Mouse (Mus musculus) left cerebral cortex, postnatal 4 days (tissue): Measurements from ENCODE around the gene Fgf13. TPM values are rescaled to one million over a fixed set of nuclear protein-coding genes. Genes with fewer than 3 reads are reported as not detected.

ENCODE experiments used
- DNase-seq: peaks from one replicate; pipeline ENCODE4 v3.0.0-alpha.2; 2022
- intact Hi-C: fragments of 180-260 bp; cut with DNase I; formaldehyde crosslinking; loops from one replicate; pipeline ENCODE4 v1.15.1; 2025
- total RNA-seq, 2 experiments: library from RNA; stranded (reverse); gene quantifications; 2 replicates each; pipeline ENCODE4 v1.2.3; 2021

The Fgf13 gene
- total RNA-seq, 2 experiments from 2014 or later, result 243 to 266 TPM

- no peak for DNase-seq
- intact Hi-C loops, result no loop called here
Measured at GRCm38 (mm10) chrX:59201146-59201545, 366.7 kb downstream of the Fgf13 start.

DNA sequence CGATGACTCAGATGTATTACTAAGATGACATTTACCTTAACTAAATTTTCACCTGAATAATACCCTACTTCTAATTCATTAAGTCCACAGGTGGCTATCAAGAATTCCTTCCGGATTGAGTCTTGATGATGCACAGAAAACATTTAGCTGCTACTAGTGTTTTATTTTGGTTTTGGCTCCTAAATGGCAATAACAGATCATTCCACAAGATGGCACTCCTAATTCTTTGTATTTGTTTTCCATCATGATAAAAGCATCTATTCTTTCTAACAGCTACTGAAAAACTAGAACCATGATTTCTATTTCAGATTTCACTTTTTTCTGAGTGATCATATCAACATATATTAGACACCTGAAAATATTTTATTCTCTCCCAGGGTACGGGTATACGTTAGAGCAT is 373.7 kb downstream of the Fgf13 start:
- no peak for DNase-seq
- intact Hi-C loops, result loop anchor here (5.0 to 10.0 kb wide), 2 partner anchors 373 to 1851 kb away; partner anchors contain the start of gene Fgf13

DNA sequence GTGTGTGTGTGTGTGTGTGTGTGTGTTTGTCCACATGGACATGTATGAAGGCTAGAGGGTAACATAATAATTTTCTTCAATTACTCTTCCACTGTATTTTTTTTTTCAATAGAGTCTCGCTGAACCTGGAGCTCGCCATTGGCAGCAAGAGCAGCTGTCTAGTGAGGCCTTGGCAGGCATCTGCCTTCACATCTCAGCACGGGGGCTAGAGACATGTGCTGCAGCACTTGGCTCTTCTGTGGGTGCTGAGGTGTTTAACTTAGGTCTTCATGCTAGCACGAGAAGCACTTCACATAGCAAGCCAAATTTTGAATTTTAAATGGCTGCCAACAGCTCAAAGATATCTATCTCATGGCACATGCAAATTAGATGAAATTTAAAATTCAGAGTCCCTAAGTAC is 380.9 kb downstream of the Fgf13 start:
- DNase-seq, result peak; percentile 24
- intact Hi-C loops, result loop anchor here (10.0 kb wide), 1 partner anchor 838 kb away; no protein-coding TSS in a partner anchor

- DNase-seq, result no peak
- intact Hi-C loops, result loop anchor here (10.0 kb wide), 1 partner anchor 842 kb away; no protein-coding TSS in a partner anchor
Measured at GRCm38 (mm10) chrX:59182323-59182722, 385.5 kb downstream of the Fgf13 start.

GRCm38 (mm10) chrX:59179627-59180026 is 388.2 kb downstream of the Fgf13 start:
- intact Hi-C loops, result loop anchor here (5.0 to 10.0 kb wide), 2 partner anchors 845 to 1223 kb away; no protein-coding TSS in a partner anchor
- DNase-seq, result no peak

DNA sequence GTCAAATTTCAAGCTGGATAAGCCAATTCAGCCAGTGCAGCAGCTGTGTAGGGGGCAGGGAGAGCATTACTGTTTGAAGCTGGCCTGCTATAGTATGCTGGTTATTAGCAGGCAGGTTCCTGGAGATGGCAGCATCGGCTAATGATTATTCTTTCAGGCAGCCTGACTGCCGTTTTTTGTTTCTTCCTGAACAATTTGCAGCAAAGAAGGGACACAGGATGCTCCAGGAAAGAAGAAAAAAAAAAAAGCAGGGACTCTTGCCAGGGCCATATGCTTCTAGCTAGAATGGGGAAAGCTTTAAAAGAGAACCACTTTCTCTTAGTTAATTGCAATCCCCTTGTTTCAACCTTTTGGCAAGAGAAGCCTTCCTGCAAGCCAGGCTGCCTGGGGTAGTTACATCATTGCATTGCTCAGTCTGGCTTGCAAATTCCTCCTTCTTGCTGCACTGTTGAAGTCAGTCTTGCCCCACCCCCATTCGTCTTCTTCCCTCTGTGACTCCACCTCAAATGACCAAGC is 388.7 kb downstream of the Fgf13 start:
- intact Hi-C loops, result loop anchor here (5.0 kb wide), 1 partner anchor 1223 kb away; no protein-coding TSS in a partner anchor
- peak; percentile 60 for DNase-seq

DNA sequence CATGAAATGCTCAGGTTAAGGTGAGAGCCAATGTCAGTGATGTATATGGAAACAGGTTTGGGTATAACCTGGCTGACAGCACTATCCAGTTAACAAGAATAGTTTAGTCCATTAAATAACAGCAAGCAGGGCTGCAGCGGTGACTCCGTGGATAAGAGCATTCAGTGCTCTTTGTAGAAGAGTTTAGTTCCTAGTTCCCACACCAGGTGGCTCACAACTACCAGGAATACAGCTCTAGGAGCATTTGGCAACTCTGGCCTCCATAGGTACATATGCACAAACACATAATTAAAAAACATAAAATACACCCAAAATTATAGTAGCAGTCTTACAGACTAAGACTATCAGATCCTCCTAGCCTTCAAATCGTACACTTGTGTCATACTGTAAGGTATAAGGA is 390.2 kb downstream of the Fgf13 start:
- no peak for DNase-seq
- intact Hi-C loops, result loop anchor here (5.0 kb wide), 1 partner anchor 1225 kb away; no protein-coding TSS in a partner anchor

DNA sequence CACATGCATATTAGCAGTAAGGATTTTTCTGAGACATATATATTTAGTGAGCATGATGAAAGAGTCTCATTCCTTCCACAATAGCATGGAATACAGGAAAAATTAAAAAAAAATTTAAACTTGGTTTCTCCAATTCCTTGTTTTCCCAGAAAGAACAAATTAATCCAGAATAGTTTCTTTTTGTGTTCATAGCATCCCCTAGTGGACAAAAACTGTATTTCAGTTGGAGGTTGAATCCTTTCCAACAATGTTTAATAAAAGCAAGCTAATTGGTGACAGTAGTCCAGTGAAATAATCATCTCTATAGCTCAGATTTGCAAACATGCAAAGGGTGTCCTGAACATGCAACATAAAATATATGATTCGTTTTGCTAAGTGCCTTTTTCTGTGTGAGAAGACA is 395.7 kb downstream of the Fgf13 start:
- intact Hi-C loops, result loop anchor here (2.0 kb wide), 1 partner anchor 551 kb away; no protein-coding TSS in a partner anchor
- DNase-seq, result no peak

DNA sequence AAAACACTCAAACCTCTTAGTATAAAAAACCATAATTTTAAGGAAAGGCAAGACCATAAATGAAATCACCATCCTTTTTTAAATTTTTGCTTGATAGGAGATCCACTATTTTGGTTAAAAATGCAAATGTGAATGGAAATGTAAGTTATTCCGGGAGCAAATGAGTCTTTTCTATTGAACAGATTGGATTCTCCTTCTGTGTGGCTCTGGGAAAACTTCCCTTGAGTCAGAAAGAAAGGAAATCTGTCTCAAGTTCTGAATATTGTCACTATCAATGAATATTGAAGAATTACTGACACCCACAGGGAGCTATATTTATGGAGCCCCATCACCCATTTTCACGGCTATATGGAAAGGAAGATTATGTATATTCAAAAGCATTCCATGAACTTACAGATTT is 401.1 kb downstream of the Fgf13 start:
- intact Hi-C loops, result no loop called here
- no peak for DNase-seq

- intact Hi-C loops, result no loop called here
- DNase-seq, result no peak
Measured at GRCm38 (mm10) chrX:59141947-59142346, 425.9 kb downstream of the Fgf13 start.

DNA sequence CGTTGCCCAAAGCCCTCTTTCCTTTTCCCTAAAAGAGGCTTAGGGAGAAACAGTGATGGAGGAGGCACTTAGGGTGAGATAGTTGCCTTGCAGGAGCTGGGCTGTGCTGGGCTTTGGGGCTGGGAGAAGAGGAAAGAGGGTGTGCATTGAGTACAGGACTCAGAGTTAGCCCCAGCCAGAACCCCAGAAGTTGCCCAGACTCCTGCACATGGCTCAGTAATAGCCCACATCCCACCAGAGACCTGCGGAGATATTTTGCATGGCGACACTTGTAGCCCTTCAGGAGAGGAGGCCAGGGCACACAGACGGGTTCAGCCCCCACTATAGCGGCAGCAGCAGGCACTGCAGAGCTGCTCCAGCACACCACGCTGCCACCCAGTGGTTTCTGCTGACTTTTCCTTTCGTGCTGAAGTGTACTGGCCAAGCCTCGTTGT is 432.9 kb downstream of the Fgf13 start:
- intact Hi-C loops, result loop anchor here (2.0 kb wide), 1 partner anchor 514 kb away; no protein-coding TSS in a partner anchor
- DNase-seq, result peak; percentile 56

DNA sequence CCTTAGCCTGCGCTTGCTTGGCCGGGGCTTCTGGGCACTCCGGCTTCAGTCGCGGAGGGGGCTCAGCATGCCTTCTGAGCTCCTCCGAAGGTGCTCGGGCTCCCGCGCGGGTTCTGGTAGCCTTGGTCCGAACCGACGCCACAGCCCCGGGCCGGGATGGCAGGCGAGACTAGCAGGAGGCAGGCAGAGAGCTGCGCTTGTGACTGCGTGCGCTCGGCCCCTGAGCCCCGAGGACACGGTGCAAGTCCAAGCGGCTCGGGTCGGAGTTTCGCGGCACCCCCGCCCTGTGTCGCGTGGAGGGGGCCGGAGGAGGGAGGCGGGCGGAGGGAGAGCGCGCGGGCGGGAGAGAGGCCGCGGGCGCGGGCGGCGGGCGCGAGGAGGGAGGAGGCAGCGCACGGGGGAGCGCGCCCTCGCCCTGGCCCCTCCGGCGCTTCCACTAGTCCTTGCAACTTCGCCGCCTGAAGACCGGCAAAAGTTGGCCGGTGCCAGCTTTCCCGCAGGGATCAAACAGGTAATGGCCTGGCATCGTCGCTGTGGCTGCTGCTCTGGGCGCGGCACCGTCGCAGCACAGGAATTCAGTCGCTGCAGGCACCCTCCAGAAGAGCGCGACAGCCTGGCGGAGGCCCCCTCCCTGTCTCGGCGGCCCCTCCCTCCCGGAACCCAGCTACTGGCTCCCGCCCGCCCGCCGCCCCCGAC is 433.6 kb downstream of the Fgf13 start:
- peak; percentile 13 for DNase-seq
- intact Hi-C loops, result loop anchor here (2.0 kb wide), 1 partner anchor 514 kb away; no protein-coding TSS in a partner anchor

- intact Hi-C loops, result loop anchor here (2.0 kb wide), 1 partner anchor 513 kb away; no protein-coding TSS in a partner anchor
- peak; percentile 10 for DNase-seq
Measured at GRCm38 (mm10) chrX:59133834-59134165, 434.1 kb downstream of the Fgf13 start.

DNA sequence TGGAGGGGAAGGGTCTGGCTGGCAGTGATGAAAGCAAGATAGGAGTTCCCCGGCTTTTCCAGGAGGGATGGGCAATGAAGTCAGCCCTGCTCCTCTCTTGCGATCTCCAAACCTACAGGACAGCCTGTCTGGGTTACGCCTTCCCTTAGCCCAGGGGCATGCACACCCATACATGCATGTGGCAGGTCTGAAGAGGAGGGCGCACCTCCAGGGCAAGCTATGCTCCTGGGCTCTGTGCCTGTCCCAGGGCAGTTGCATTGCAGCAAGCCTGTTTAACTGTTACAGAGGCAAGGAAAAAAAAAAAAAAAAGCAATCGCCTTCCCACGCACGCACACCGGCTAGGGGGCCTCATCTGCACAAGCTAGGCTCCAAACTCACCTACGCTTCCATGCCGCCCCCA is 434.5 kb downstream of the Fgf13 start:
- peak; percentile 1 for DNase-seq
- intact Hi-C loops, result no loop called here

GRCm38 (mm10) chrX:59126637-59127036 is 441.2 kb downstream of the Fgf13 start:
- no peak for DNase-seq
- intact Hi-C loops, result no loop called here

DNA sequence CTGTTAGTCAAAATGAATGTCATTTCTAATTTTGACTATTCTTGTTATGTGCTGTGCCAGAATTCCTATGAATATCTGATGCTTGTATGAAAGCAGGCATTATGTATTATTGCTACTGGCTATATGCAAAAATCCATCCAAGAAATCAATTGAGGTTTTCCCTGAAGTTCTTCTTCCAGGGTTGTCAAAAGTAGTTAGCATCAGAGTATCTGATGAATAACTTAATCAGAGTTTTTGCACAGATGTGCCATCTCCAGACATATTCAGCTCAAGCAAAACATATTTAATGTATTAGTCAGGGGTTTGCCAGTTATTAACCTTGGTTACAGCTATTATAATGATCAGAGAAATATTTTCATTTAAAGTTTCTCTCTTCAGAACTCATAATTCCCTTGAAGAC is 454.7 kb downstream of the Fgf13 start:
- intact Hi-C loops, result no loop called here
- no peak for DNase-seq

- DNase-seq, result no peak
- intact Hi-C loops, result no loop called here
Measured at GRCm38 (mm10) chrX:59085928-59086327, 481.9 kb downstream of the Fgf13 start.

DNA sequence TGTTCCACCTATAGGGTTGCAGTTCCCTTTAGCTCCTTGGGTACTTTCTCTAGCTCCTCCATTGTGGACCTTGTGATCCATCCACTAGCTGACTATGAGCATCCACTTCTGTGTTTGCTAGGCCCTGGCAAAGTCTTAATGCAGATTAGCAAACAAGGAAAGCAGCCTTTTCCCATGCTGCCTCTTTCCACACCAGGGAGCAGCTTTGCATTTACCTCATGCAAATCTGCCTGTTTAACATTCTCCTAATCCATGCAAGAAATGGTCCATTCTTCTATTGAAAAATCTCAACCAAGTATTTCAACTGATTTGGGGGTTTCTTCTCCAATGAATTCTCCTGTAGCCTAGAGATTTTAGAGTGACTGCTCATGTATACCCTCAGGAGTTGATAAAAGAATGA is 487.4 kb downstream of the Fgf13 start:
- DNase-seq, result no peak

DNA sequence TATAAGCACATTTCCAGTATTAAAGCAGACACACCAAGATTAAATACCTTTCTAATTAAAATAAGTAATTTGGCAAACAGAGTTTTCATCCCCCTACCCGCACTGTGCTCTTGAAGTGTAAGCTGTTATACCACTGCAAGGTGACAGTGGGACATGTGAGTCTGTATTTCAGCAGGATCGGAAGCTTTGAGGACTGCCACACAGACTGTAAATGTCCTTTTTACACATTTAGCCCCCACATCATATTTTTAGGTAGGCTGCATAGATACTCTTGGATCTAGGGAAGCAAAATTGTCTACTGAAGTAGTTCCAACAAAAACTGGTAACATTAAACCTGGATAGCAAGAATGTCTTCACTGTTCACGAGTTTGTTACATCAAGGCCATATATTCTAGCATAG is 495.8 kb downstream of the Fgf13 start:
- no peak for DNase-seq
- intact Hi-C loops, result no loop called here

More for the DNA sequence above, 487.4 kb downstream of the Fgf13 start:
- intact Hi-C loops, result no loop called here

DNA sequence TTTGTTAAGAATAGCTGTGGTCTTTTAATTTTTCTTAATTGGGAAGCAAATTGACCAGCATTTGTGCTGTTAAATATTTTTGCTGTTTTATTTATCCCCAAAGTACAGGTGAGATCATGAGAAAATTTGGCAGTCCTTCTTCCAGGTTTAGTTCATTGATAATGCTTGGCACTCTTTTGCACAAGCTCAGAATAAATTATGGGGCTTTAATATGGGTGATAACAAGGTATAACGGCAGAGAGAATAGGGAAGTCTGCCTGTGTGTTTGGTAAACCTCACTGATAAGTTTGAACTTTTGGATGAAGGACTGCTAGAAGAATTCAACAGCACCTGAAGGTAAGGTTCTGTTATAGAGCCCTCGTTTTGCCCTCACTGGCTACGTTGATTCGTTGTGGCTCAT is 504.7 kb downstream of the Fgf13 start:
- intact Hi-C loops, result no loop called here
- no peak for DNase-seq

DNA sequence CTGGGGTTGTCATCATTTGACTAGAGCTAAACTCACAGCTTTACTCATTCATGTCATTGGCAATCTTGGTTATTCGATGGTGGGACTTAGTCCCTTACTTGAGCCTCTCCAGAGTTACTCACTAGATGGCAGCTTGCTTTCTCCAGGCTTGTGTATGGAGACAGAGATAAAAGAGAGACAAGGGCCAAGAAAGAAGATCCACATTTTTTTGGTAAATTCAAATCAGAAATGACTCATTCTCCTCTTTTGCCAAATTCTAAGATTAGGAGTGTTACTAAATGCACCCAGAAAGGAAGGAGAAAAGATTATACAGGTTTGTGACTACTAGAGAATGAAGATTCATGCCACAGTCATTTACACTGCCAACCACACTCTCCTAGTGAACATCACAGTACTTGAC is 532.9 kb downstream of the Fgf13 start:
- no peak for DNase-seq
- intact Hi-C loops, result no loop called here
